Comparison of ENCODE assay signal across 12 mouse cellular contexts in genomic region chr3:102755801-102756200, GRCm38 (mm10). TPM values are rescaled to one million over a fixed set of nuclear protein-coding genes. Genes with fewer than 3 reads are reported as not detected.
DNase-seq lines count a peak whose midpoint lies in the region; ATAC-seq and TF ChIP-seq lines count a peak whose summit lies in the region.
"Had no signal": no experiment of that assay in that cellular context is flagged by ENCODE, and none has a peak within 500 bp of the region (broad histone marks: within the 10 kb centered on the region; RNA-seq: fewer than 3 reads in every experiment).

No protein-coding gene starts in this region.

- no peak for TF ChIP-seq CTCF in heart, adult 2 months (IDR thresholded peaks at IDR 0.05)
- TF ChIP-seq CTCF in thymus, adult 2 months (IDR thresholded peaks at IDR 0.05; ENCODE audit: borderline replicate concordance, control insufficient read depth, extremely low read depth, insufficient read depth, low read length, poor library complexity) = 0 out of 2 replicates have a peak, but pooled peaks have one; percentile 8

- TF ChIP-seq EP300 in heart, adult 2 months (IDR thresholded peaks at IDR 0.05; ENCODE audit: insufficient read depth, low read depth, low read length) = 0 out of 2 replicates have a peak, but pooled peaks have one; percentile 65

- no peaks in the 10 kb centered on the region for H3K27me3 ChIP-seq in heart, adult 2 months (ENCODE audit: control insufficient read depth, insufficient read depth, low read length)
- H3K27me3 ChIP-seq in lung, embryonic 16.5 days (ENCODE audit: control insufficient read depth, insufficient read depth, low read depth, low read length) = no peaks in the 10 kb centered on the region
- no peaks in the 10 kb centered on the region for H3K27me3 ChIP-seq in thymus, adult 2 months (ENCODE audit: control insufficient read depth, insufficient read depth, low read length)
- no peaks in the 10 kb centered on the region for H3K27me3 ChIP-seq in forebrain, embryonic 15.5 days
- H3K27me3 ChIP-seq in embryonic facial prominence, embryonic 10.5 days (replicated peaks; ENCODE audit: low read depth, poor library complexity, severe bottlenecking) = no peaks in the 10 kb centered on the region
- H3K27me3 ChIP-seq: midbrain, embryonic 12.5 days had no signal

- WGBS in heart, adult 2 months = 11% methylated on average over 1 of the region's 1 CpGs
- 12% methylated on average over 1 of the region's 1 CpGs for WGBS in lung, embryonic 16.5 days
- 0% methylated on average over 1 of the region's 1 CpGs for WGBS in thymus, adult 2 months
- 84% methylated on average over 1 of the region's 1 CpGs for WGBS in forebrain, embryonic 15.5 days
- WGBS in embryonic facial prominence, embryonic 10.5 days = 81% methylated on average over 1 of the region's 1 CpGs

- no peaks in the 10 kb centered on the region for H3K79me2 ChIP-seq in heart, adult 2 months (replicated peaks; ENCODE audit: control insufficient read depth, insufficient read depth, low read length)

- no peak overlapping the region for H3K9ac ChIP-seq in heart, adult 2 months (ENCODE audit: low read depth, low read length)
- H3K9ac ChIP-seq in lung, embryonic 16.5 days (ENCODE audit: low read length) = no peak overlapping the region
- no peak overlapping the region for H3K9ac ChIP-seq in forebrain, embryonic 15.5 days (replicated peaks)
- H3K9ac ChIP-seq: midbrain, embryonic 12.5 days had no signal

- H3K36me3 ChIP-seq in heart, adult 2 months (ENCODE audit: control insufficient read depth, insufficient read depth, low read length) = no peaks in the 10 kb centered on the region
- H3K36me3 ChIP-seq in lung, embryonic 16.5 days (ENCODE audit: control insufficient read depth, insufficient read depth, low read length) = no peaks in the 10 kb centered on the region
- peaks cover 26% of the 10 kb centered on the region for H3K36me3 ChIP-seq in thymus, adult 2 months (ENCODE audit: control insufficient read depth, insufficient read depth, low read length)
- peaks cover 15% of the 10 kb centered on the region; the same call in 1 of the 2 replicates for H3K36me3 ChIP-seq in forebrain, embryonic 15.5 days
- H3K36me3 ChIP-seq in embryonic facial prominence, embryonic 10.5 days (replicated peaks) = peaks cover 31% of the 10 kb centered on the region

- peak; percentile 71 for ATAC-seq in lung, embryonic 16.5 days (ENCODE audit: low read depth)
- no peak for ATAC-seq in forebrain, embryonic 15.5 days (replicated peaks)

- H3K27ac ChIP-seq in heart, adult 2 months = peak overlapping the region; percentile 73
- peak overlapping the region; percentile 50 for H3K27ac ChIP-seq in lung, embryonic 16.5 days (ENCODE audit: low read length)
- H3K27ac ChIP-seq in thymus, adult 2 months (ENCODE audit: control insufficient read depth, insufficient read depth, low read length) = peak overlapping the region; percentile 84
- H3K27ac ChIP-seq in forebrain, embryonic 15.5 days (replicated peaks) = no peak overlapping the region
- H3K27ac ChIP-seq in embryonic facial prominence, embryonic 10.5 days (replicated peaks) = no peak overlapping the region
- H3K27ac ChIP-seq: midbrain, embryonic 12.5 days had no signal

- H3K9me3 ChIP-seq in lung, embryonic 16.5 days (ENCODE audit: control insufficient read depth, low read length) = no peaks in the 10 kb centered on the region
- no peaks in the 10 kb centered on the region for H3K9me3 ChIP-seq in forebrain, embryonic 15.5 days
- no peaks in the 10 kb centered on the region for H3K9me3 ChIP-seq in embryonic facial prominence, embryonic 10.5 days
- H3K9me3 ChIP-seq: midbrain, embryonic 12.5 days had no signal

- H3K4me3 ChIP-seq in heart, adult 2 months = no peak overlapping the region
- no peak overlapping the region for H3K4me3 ChIP-seq in lung, embryonic 16.5 days (ENCODE audit: low read length)
- no peak overlapping the region for H3K4me3 ChIP-seq in thymus, adult 2 months (ENCODE audit: control insufficient read depth, insufficient read depth, low read length)
- no peak overlapping the region for H3K4me3 ChIP-seq in forebrain, embryonic 15.5 days
- no peak overlapping the region for H3K4me3 ChIP-seq in embryonic facial prominence, embryonic 10.5 days
- H3K4me3 ChIP-seq: midbrain, embryonic 12.5 days had no signal

- intact Hi-C loops in heart, postnatal 25 days (cut with DNase I) = loop anchor here (2.0 kb wide), 1 partner anchor 19 kb away; no protein-coding TSS in a partner anchor
- intact Hi-C loops in heart, adult 2 months (cut with DNase I) = no loop called here

- peaks cover 9% of the 10 kb centered on the region for H3K4me1 ChIP-seq in heart, adult 2 months (ENCODE audit: control insufficient read depth, insufficient read depth, low read length)
- peaks cover 16% of the 10 kb centered on the region for H3K4me1 ChIP-seq in lung, embryonic 16.5 days (replicated peaks; ENCODE audit: control insufficient read depth, insufficient read depth, low read length)
- peaks cover 24% of the 10 kb centered on the region for H3K4me1 ChIP-seq in thymus, adult 2 months (replicated peaks; ENCODE audit: control insufficient read depth, insufficient read depth, low read length)
- no peaks in the 10 kb centered on the region for H3K4me1 ChIP-seq in forebrain, embryonic 15.5 days
- H3K4me1 ChIP-seq in embryonic facial prominence, embryonic 10.5 days = no peaks in the 10 kb centered on the region
- H3K4me1 ChIP-seq: midbrain, embryonic 12.5 days had no signal

- DNase-seq in heart, adult 11 months = peak; percentile 98
- DNase-seq in heart, postnatal 25 days (ENCODE audit: low spot score) = no peak
- peak; percentile 48 to 56 for DNase-seq in heart, adult 2 months
- peak; percentile 79 for DNase-seq in thymus, adult 2 months
- DNase-seq in embryonic facial prominence, embryonic 10.5 days (ENCODE audit: low spot score) = no peak
- no peak for DNase-seq in adrenal gland, adult (ENCODE audit: inconsistent age in 2 of 2, low spot score in 1 of 2)
- DNase-seq: cerebellum, adult 11 months; right cerebral cortex, postnatal 4 days had no signal

- TF ChIP-seq POLR2A in heart, adult 2 months (IDR thresholded peaks at IDR 0.05; ENCODE audit: insufficient read depth, low read depth, low read length) = no peak
- no peak for TF ChIP-seq POLR2A in thymus, adult 2 months (IDR thresholded peaks at IDR 0.05; ENCODE audit: control insufficient read depth, extremely low read depth, insufficient read depth, low read length, poor library complexity)

- H3K4me2 ChIP-seq in lung, embryonic 16.5 days (ENCODE audit: low read depth, low read length) = no peak overlapping the region
- no peak overlapping the region for H3K4me2 ChIP-seq in forebrain, embryonic 15.5 days (replicated peaks)
- H3K4me2 ChIP-seq: midbrain, embryonic 12.5 days had no signal

RNA-seq across cellular contexts. Expression of gene Tspan2, which starts 21.5 kb away (rescaled TPM):
- 10 to 100 TPM; 12.7 to 15.0 TPM for total RNA-seq in heart, postnatal 25 days (2021)
- 1 to 10 TPM; 8.4 to 9.4 TPM for total RNA-seq in heart, adult 2 months (2021)
- polyA plus RNA-seq in heart, adult 2 months (2012; rRNA removed) = 4.2 and 9.8 TPM in 2 replicates
- polyA plus RNA-seq in lung, embryonic 16.5 days (2015; fragmentation: Nextera tagmentation; extraction: Ambion mirVana) = 17.7 and 17.9 TPM in 2 replicates
- 6.1 and 7.5 TPM in 2 replicates for polyA plus RNA-seq in thymus, adult 2 months (2012; rRNA removed)
- polyA plus RNA-seq in forebrain, embryonic 15.5 days (2015; fragmentation: Nextera tagmentation; extraction: Ambion mirVana) = 6.7 and 7.5 TPM in 2 replicates
- 7.4 and 7.6 TPM in 2 replicates for polyA plus RNA-seq in embryonic facial prominence, embryonic 10.5 days (2016; fragmentation: Nextera tagmentation; extraction: Ambion mirVana)

RNA-seq across cellular contexts. Expression of gene Tshb, which starts 26.7 kb away (rescaled TPM):
- total RNA-seq in heart, postnatal 25 days (2021) = not detected
- not detected for total RNA-seq in heart, adult 2 months (2021)
- not detected in 2 replicates for polyA plus RNA-seq in heart, adult 2 months (2012; rRNA removed)
- 0.24 and 0.53 TPM in 2 replicates for polyA plus RNA-seq in lung, embryonic 16.5 days (2015; fragmentation: Nextera tagmentation; extraction: Ambion mirVana)
- not detected in 2 replicates for polyA plus RNA-seq in thymus, adult 2 months (2012; rRNA removed)
- polyA plus RNA-seq in forebrain, embryonic 15.5 days (2015; fragmentation: Nextera tagmentation; extraction: Ambion mirVana) = 0.08 and 0.37 TPM in 2 replicates
- polyA plus RNA-seq in embryonic facial prominence, embryonic 10.5 days (2016; fragmentation: Nextera tagmentation; extraction: Ambion mirVana) = 0.10 and 0.11 TPM in 2 replicates
- polyA plus RNA-seq: large intestine, adult 2 months; midbrain, embryonic 12.5 days had no signal

Comparison
In these comparisons a context has a peak if more than half of its experiments do, and no peak if none do; other contexts are left out.
1. DNase-seq: peak in heart, adult 11 months (single experiment), heart, adult 2 months (2 of 2) and thymus, adult 2 months (single experiment); none in heart, postnatal 25 days (single experiment), embryonic facial prominence, embryonic 10.5 days (single experiment) and adrenal gland, adult (0 of 2).
2. H3K27ac ChIP-seq: peak in heart, adult 2 months (single experiment), lung, embryonic 16.5 days (single experiment) and thymus, adult 2 months (single experiment); none in forebrain, embryonic 15.5 days (single experiment) and embryonic facial prominence, embryonic 10.5 days (single experiment).